Mouse (Mus musculus) heart, embryonic 16.5 days (tissue): Measurements from ENCODE around the gene Kansl1. TPM values are rescaled to one million over a fixed set of nuclear protein-coding genes. Genes with fewer than 3 reads are reported as not detected.

Experiments used
- ATAC-seq: fragments of 200-750 bp; cut with Nextera tagmentation; replicated peaks from 2 replicates; pipeline ENCODE4 v1.8.0; 2017; ENCODE audit warnings: moderate number of reproducible peaks; ENCODE audit not compliant: insufficient read depth, low FRiP score; ENCODE audit errors: extremely low read depth
- H3K27ac ChIP-seq: fragments of 300-500 bp; sonication (generic); 2 replicates; pipeline ENCODE4 v1.5.1; 2014; ENCODE audit warnings: mild to moderate bottlenecking, low read length, control low read depth, moderate library complexity
- H3K27me3 ChIP-seq: fragments of 300-500 bp; sonication (generic); 2 replicates; pipeline ENCODE4 v1.6.1; 2014; ENCODE audit warnings: low read length, mixed read lengths; ENCODE audit not compliant: control insufficient read depth, insufficient read depth
- H3K36me3 ChIP-seq: fragments of 300-500 bp; sonication (generic); 2 replicates; pipeline ENCODE4 v1.6.1; 2014; ENCODE audit not compliant: control insufficient read depth, insufficient read depth
- H3K4me1 ChIP-seq: fragments of 300-500 bp; sonication (generic); 2 replicates; pipeline ENCODE4 v1.6.1; 2014; ENCODE audit warnings: low read length, mixed read lengths; ENCODE audit not compliant: control insufficient read depth, insufficient read depth
- H3K4me2 ChIP-seq: fragments of 300-500 bp; sonication (generic); 2 replicates; pipeline ENCODE4 v1.6.1; 2014; ENCODE audit warnings: low read depth, mild to moderate bottlenecking, control low read depth, low read length
- H3K4me3 ChIP-seq: fragments of 300-500 bp; sonication (generic); 2 replicates; pipeline ENCODE4 v1.5.1; 2014; ENCODE audit warnings: mild to moderate bottlenecking, control low read depth, low read length
- H3K9ac ChIP-seq: fragments of 300-500 bp; sonication (generic); 2 replicates; pipeline ENCODE4 v1.6.1; 2014; ENCODE audit warnings: low read length, control low read depth
- H3K9me3 ChIP-seq: fragments of 300-500 bp; sonication (generic); replicated peaks from 2 replicates; pipeline ENCODE4 v1.6.1; 2016; ENCODE audit warnings: low read length; ENCODE audit not compliant: control insufficient read depth
- WGBS: fragments of 180-500 bp; shearing (Covaris S2); extraction: QIAGEN DNeasy Blood & Tissue Kit; methylation state at CpG from one replicate; pipeline ENCODE4 v1.1.7; 2014; 5-methylcytosine and 5-hydroxymethylcytosine counted together
- polyA plus RNA-seq: library from polyadenylated mRNA; unstranded; fragments of >200 nt; fragmentation: Nextera tagmentation; extraction: Ambion mirVana; gene quantifications from 2 replicates; pipeline ENCODE4 v1.2.1, GENCODE M21; 2015

The Kansl1 gene
- polyA plus RNA-seq, 1 experiment from 2014 or later: 12.5 TPM

- ATAC-seq: peak; percentile 90
- Histone ChIP-seq H3K4me2 (peak overlapping the region; percentile 74), H3K4me1 (peaks cover 13% of the 10 kb centered on the region; the same call in 1 of the 2 replicates), H3K4me3 (peak overlapping the region; percentile 92), H3K27me3 (no peaks in the 10 kb centered on the region), H3K36me3 (no peaks in the 10 kb centered on the region), H3K9ac (peak overlapping the region; percentile 95), H3K27ac (peak overlapping the region; percentile 100), H3K9me3 (no peaks in the 10 kb centered on the region)
- WGBS: under 1% methylated on average over 80 of the region's 82 CpGs
Observed at GRCm38 (mm10) chr11:104442333-104443136, 26.1 kb downstream of the Kansl1 start.

GRCm38 (mm10) chr11:104441475-104442332 lies 27.0 kb downstream of the Kansl1 start:
- H3K9me3 ChIP-seq: no peaks in the 10 kb centered on the region
- peaks cover 17% of the 10 kb centered on the region for H3K4me1 ChIP-seq
- WGBS: under 1% methylated on average over 54 of the region's 92 CpGs
- ATAC-seq: peak; percentile 56
- H3K27ac ChIP-seq: peak overlapping the region; percentile 100
- H3K36me3 ChIP-seq: no peaks in the 10 kb centered on the region
- peak overlapping the region; percentile 68 for H3K4me2 ChIP-seq
- peak overlapping the region; percentile 93 for H3K9ac ChIP-seq
- H3K27me3 ChIP-seq: no peaks in the 10 kb centered on the region
- peak overlapping the region; percentile 92 for H3K4me3 ChIP-seq

- peak overlapping the region; percentile 100 for H3K27ac ChIP-seq
- peak overlapping the region; percentile 68 for H3K4me2 ChIP-seq
- WGBS: under 1% methylated on average over 20 of the region's 20 CpGs
- no peak for ATAC-seq
- no peaks in the 10 kb centered on the region for H3K9me3 ChIP-seq
- H3K36me3 ChIP-seq: no peaks in the 10 kb centered on the region
- peak overlapping the region; percentile 92 for H3K4me3 ChIP-seq
- H3K4me1 ChIP-seq: peaks cover 18% of the 10 kb centered on the region
- no peaks in the 10 kb centered on the region for H3K27me3 ChIP-seq
- peak overlapping the region; percentile 93 for H3K9ac ChIP-seq
Observed at GRCm38 (mm10) chr11:104440521-104441474, 27.9 kb downstream of the Kansl1 start.

GRCm38 (mm10) chr11:104439703-104440102 lies 29.0 kb downstream of the Kansl1 start:
- Histone ChIP-seq H3K4me2 (peak overlapping the region; percentile 45; the same call in 1 of the 2 replicates), H3K36me3 (no peaks in the 10 kb centered on the region), H3K9me3 (no peaks in the 10 kb centered on the region), H3K27ac (no peak overlapping the region), H3K27me3 (no peaks in the 10 kb centered on the region), H3K4me1 (peaks cover 26% of the 10 kb centered on the region), H3K9ac (no peak overlapping the region), H3K4me3 (no peak overlapping the region)
- no peak for ATAC-seq
- 27% methylated on average over 2 of the region's 2 CpGs for WGBS

- Histone ChIP-seq H3K4me1 (peaks cover 27% of the 10 kb centered on the region), H3K4me2 (peak overlapping the region; percentile 30; the same call in 1 of the 2 replicates), H3K9me3 (no peaks in the 10 kb centered on the region), H3K4me3 (no peak overlapping the region), H3K36me3 (no peaks in the 10 kb centered on the region), H3K9ac (no peak overlapping the region), H3K27me3 (no peaks in the 10 kb centered on the region), H3K27ac (no peak overlapping the region)
- no peak for ATAC-seq
Observed at GRCm38 (mm10) chr11:104438450-104438849, 30.2 kb downstream of the Kansl1 start.

GRCm38 (mm10) chr11:104436394-104436954 lies 32.2 kb downstream of the Kansl1 start:
- Histone ChIP-seq H3K9me3 (no peaks in the 10 kb centered on the region), H3K4me1 (peaks cover 27% of the 10 kb centered on the region), H3K4me2 (no peak overlapping the region), H3K27me3 (no peaks in the 10 kb centered on the region), H3K9ac (no peak overlapping the region), H3K27ac (no peak overlapping the region), H3K36me3 (no peaks in the 10 kb centered on the region), H3K4me3 (no peak overlapping the region)
- 47% methylated on average over 2 of the region's 2 CpGs for WGBS
- no peak for ATAC-seq

GRCm38 (mm10) chr11:104435753-104436152 lies 32.9 kb downstream of the Kansl1 start:
- H3K27ac ChIP-seq: no peak overlapping the region
- no peaks in the 10 kb centered on the region for H3K9me3 ChIP-seq
- no peaks in the 10 kb centered on the region for H3K36me3 ChIP-seq
- no peak overlapping the region for H3K4me2 ChIP-seq
- no peaks in the 10 kb centered on the region for H3K27me3 ChIP-seq
- no peak overlapping the region for H3K4me3 ChIP-seq
- H3K9ac ChIP-seq: no peak overlapping the region
- ATAC-seq: no peak
- H3K4me1 ChIP-seq: peaks cover 27% of the 10 kb centered on the region

- Histone ChIP-seq H3K4me3 (no peak overlapping the region), H3K36me3 (no peaks in the 10 kb centered on the region), H3K4me1 (peaks cover 27% of the 10 kb centered on the region), H3K9me3 (no peaks in the 10 kb centered on the region), H3K4me2 (no peak overlapping the region), H3K9ac (no peak overlapping the region), H3K27me3 (no peaks in the 10 kb centered on the region), H3K27ac (no peak overlapping the region)
- 27% methylated on average over 1 of the region's 1 CpGs for WGBS
- ATAC-seq: no peak
Observed at GRCm38 (mm10) chr11:104435141-104435540, 33.5 kb downstream of the Kansl1 start.
